Mouse (Mus musculus) hindbrain, embryonic 13.5 days (tissue): ENCODE data around the gene Zfp804a. TPM values are rescaled to one million over a fixed set of nuclear protein-coding genes. Genes with fewer than 3 reads are reported as not detected.

ENCODE experiments used
- ATAC-seq: fragments of 200-750 bp; cut with Nextera tagmentation; 2 replicates; pipeline ENCODE4 v1.8.0; 2017; ENCODE audit warnings: moderate TSS enrichment; ENCODE audit not compliant: low FRiP score
- H3K27ac ChIP-seq: fragments of 300-500 bp; sonication (generic); 2 replicates; pipeline ENCODE4 v1.5.1; 2015; ENCODE audit warnings: inconsistent platforms, mild to moderate bottlenecking, moderate library complexity
- H3K27me3 ChIP-seq: fragments of 300-500 bp; sonication (generic); 2 replicates; pipeline ENCODE4 v1.6.1; 2015; ENCODE audit warnings: mild to moderate bottlenecking, inconsistent platforms
- H3K36me3 ChIP-seq: fragments of 300-500 bp; sonication (generic); 2 replicates; pipeline ENCODE4 v1.6.1; 2015; ENCODE audit warnings: mild to moderate bottlenecking, inconsistent platforms
- H3K4me1 ChIP-seq: fragments of 300-500 bp; sonication (generic); replicated peaks from 2 replicates; pipeline ENCODE4 v1.6.1; 2015; ENCODE audit warnings: inconsistent platforms
- H3K4me2 ChIP-seq: fragments of 300-500 bp; sonication (generic); 2 replicates; pipeline ENCODE4 v1.6.1; 2015; ENCODE audit warnings: inconsistent platforms, mild to moderate bottlenecking, moderate library complexity
- H3K4me3 ChIP-seq: fragments of 300-500 bp; sonication (generic); 2 replicates; pipeline ENCODE4 v1.5.1; 2015; ENCODE audit warnings: mild to moderate bottlenecking, inconsistent platforms
- H3K9ac ChIP-seq: fragments of 300-500 bp; sonication (generic); 2 replicates; pipeline ENCODE4 v1.6.1; 2015; ENCODE audit warnings: mild to moderate bottlenecking, inconsistent platforms
- H3K9me3 ChIP-seq: fragments of 300-500 bp; sonication (generic); 2 replicates; pipeline ENCODE4 v1.6.1; 2016; ENCODE audit warnings: inconsistent platforms
- WGBS: fragments of 180-500 bp; shearing (Covaris S2); methylation state at CpG from one replicate; pipeline ENCODE4 v1.1.7; 2015; 5-methylcytosine and 5-hydroxymethylcytosine counted together
- polyA plus RNA-seq: library from polyadenylated mRNA; unstranded; fragments of >200 nt; fragmentation: Nextera tagmentation; extraction: Ambion mirVana; gene quantifications from 2 replicates; pipeline ENCODE4 v1.2.1, GENCODE M21; 2015

The Zfp804a gene
- 11.4 and 11.9 TPM in 2 replicates for polyA plus RNA-seq

- peaks cover 17% of the 10 kb centered on the region for H3K4me1 ChIP-seq
- WGBS, result under 1% methylated on average over 69 of the region's 82 CpGs
- H3K36me3 ChIP-seq, result no peaks in the 10 kb centered on the region
- peak within 1 kb of the TSS; percentile 90 for H3K9ac ChIP-seq
- H3K4me3 ChIP-seq, result peak within 1 kb of the TSS; percentile 82
- ATAC-seq, result peak; percentile 98
- H3K27ac ChIP-seq, result peak within 1 kb of the TSS; percentile 96
- no peaks in the 10 kb centered on the region for H3K27me3 ChIP-seq
- H3K4me2 ChIP-seq, result peak within 1 kb of the TSS; percentile 73
- H3K9me3 ChIP-seq, result no peaks in the 10 kb centered on the region
Measured at GRCm38 (mm10) chr2:82053185-82053891, at the start of gene Zfp804a. Gene Zfp804a, plus strand, starts transcription at chr2:82053222.

- peak overlapping the region; percentile 82 for H3K4me3 ChIP-seq
- H3K27ac ChIP-seq, result no peak overlapping the region
- no peaks in the 10 kb centered on the region for H3K36me3 ChIP-seq
- no peak for ATAC-seq
- no peaks in the 10 kb centered on the region for H3K9me3 ChIP-seq
- H3K9ac ChIP-seq, result no peak overlapping the region
- peaks cover 17% of the 10 kb centered on the region for H3K4me1 ChIP-seq
- WGBS, result 70% methylated on average over 4 of the region's 4 CpGs
- peak overlapping the region; percentile 73 for H3K4me2 ChIP-seq
- H3K27me3 ChIP-seq, result no peaks in the 10 kb centered on the region
Measured at GRCm38 (mm10) chr2:82051635-82052034, 1.4 kb upstream of the Zfp804a start.

GRCm38 (mm10) chr2:82052338-82053184 lies 461 bp upstream of the Zfp804a start:
- H3K9ac ChIP-seq, result peak overlapping the region; percentile 90
- H3K4me3 ChIP-seq, result peak overlapping the region; percentile 82
- ATAC-seq, result peak; percentile 82
- H3K4me2 ChIP-seq, result peak overlapping the region; percentile 73
- H3K27me3 ChIP-seq, result no peaks in the 10 kb centered on the region
- no peaks in the 10 kb centered on the region for H3K9me3 ChIP-seq
- H3K4me1 ChIP-seq, result peaks cover 17% of the 10 kb centered on the region
- 3% methylated on average over 34 of the region's 34 CpGs for WGBS
- peak overlapping the region; percentile 96 for H3K27ac ChIP-seq
- H3K36me3 ChIP-seq, result no peaks in the 10 kb centered on the region

GRCm38 (mm10) chr2:82054446-82054845 lies 1.4 kb downstream of the Zfp804a start:
- H3K9ac ChIP-seq, result peak overlapping the region; percentile 90
- H3K4me3 ChIP-seq, result peak overlapping the region; percentile 82
- WGBS, result 52% methylated on average over 4 of the region's 4 CpGs
- no peaks in the 10 kb centered on the region for H3K36me3 ChIP-seq
- peak overlapping the region; percentile 96; the same call in 1 of the 2 replicates for H3K27ac ChIP-seq
- H3K4me2 ChIP-seq, result peak overlapping the region; percentile 73
- no peak for ATAC-seq
- H3K27me3 ChIP-seq, result no peaks in the 10 kb centered on the region
- H3K4me1 ChIP-seq, result peaks cover 17% of the 10 kb centered on the region
- no peaks in the 10 kb centered on the region for H3K9me3 ChIP-seq

GRCm38 (mm10) chr2:82064671-82065070 lies 11.6 kb downstream of the Zfp804a start:
- 33% methylated on average over 5 of the region's 5 CpGs for WGBS
- H3K4me2 ChIP-seq, result no peak overlapping the region

GRCm38 (mm10) chr2:82067912-82068311 lies 14.9 kb downstream of the Zfp804a start:
- Histone ChIP-seq H3K9me3 (no peaks in the 10 kb centered on the region), H3K36me3 (no peaks in the 10 kb centered on the region), H3K4me1 (no peaks in the 10 kb centered on the region), H3K4me2 (no peak overlapping the region), H3K9ac (no peak overlapping the region), H3K27ac (no peak overlapping the region), H3K27me3 (no peaks in the 10 kb centered on the region), H3K4me3 (no peak overlapping the region)
- 91% methylated on average over 1 of the region's 1 CpGs for WGBS
- ATAC-seq, result no peak

More at GRCm38 (mm10) chr2:82064671-82065070, 11.6 kb downstream of the Zfp804a start:
- no peaks in the 10 kb centered on the region for H3K27me3 ChIP-seq
- no peak overlapping the region for H3K27ac ChIP-seq
- H3K4me1 ChIP-seq, result no peaks in the 10 kb centered on the region
- no peak overlapping the region for H3K4me3 ChIP-seq
- no peaks in the 10 kb centered on the region for H3K9me3 ChIP-seq
- no peak overlapping the region for H3K9ac ChIP-seq
- no peaks in the 10 kb centered on the region for H3K36me3 ChIP-seq
- ATAC-seq, result no peak

GRCm38 (mm10) chr2:82069172-82069571 lies 16.1 kb downstream of the Zfp804a start:
- no peaks in the 10 kb centered on the region for H3K36me3 ChIP-seq
- no peak overlapping the region for H3K4me3 ChIP-seq
- 42% methylated on average over 1 of the region's 1 CpGs for WGBS
- H3K9me3 ChIP-seq, result no peaks in the 10 kb centered on the region
- H3K27ac ChIP-seq, result no peak overlapping the region
- H3K27me3 ChIP-seq, result no peaks in the 10 kb centered on the region
- H3K9ac ChIP-seq, result no peak overlapping the region
- ATAC-seq, result no peak
- no peak overlapping the region for H3K4me2 ChIP-seq
- H3K4me1 ChIP-seq, result no peaks in the 10 kb centered on the region

- 91% methylated on average over 3 of the region's 3 CpGs for WGBS
- H3K36me3 ChIP-seq, result no peaks in the 10 kb centered on the region
- H3K27ac ChIP-seq, result no peak overlapping the region
- ATAC-seq, result no peak
- no peaks in the 10 kb centered on the region for H3K27me3 ChIP-seq
- H3K4me1 ChIP-seq, result no peaks in the 10 kb centered on the region
- H3K4me3 ChIP-seq, result no peak overlapping the region
- H3K9me3 ChIP-seq, result no peaks in the 10 kb centered on the region
- no peak overlapping the region for H3K4me2 ChIP-seq
- H3K9ac ChIP-seq, result no peak overlapping the region
Measured at GRCm38 (mm10) chr2:82076883-82077282, 23.9 kb downstream of the Zfp804a start.

- Histone ChIP-seq H3K27ac (no peak overlapping the region), H3K9ac (no peak overlapping the region), H3K27me3 (no peaks in the 10 kb centered on the region), H3K4me2 (no peak overlapping the region), H3K9me3 (no peaks in the 10 kb centered on the region), H3K4me3 (no peak overlapping the region), H3K4me1 (no peaks in the 10 kb centered on the region), H3K36me3 (no peaks in the 10 kb centered on the region)
- ATAC-seq, result no peak
- WGBS, result 87% methylated on average over 6 of the region's 6 CpGs
Measured at GRCm38 (mm10) chr2:82078287-82078994, 25.4 kb downstream of the Zfp804a start.

- no peak for ATAC-seq
- no peaks in the 10 kb centered on the region for H3K27me3 ChIP-seq
- H3K4me2 ChIP-seq, result no peak overlapping the region
- no peaks in the 10 kb centered on the region for H3K36me3 ChIP-seq
- no peak overlapping the region for H3K27ac ChIP-seq
- no peaks in the 10 kb centered on the region for H3K4me1 ChIP-seq
- WGBS, result 70% methylated on average over 4 of the region's 4 CpGs
- H3K9ac ChIP-seq, result no peak overlapping the region
- H3K9me3 ChIP-seq, result no peaks in the 10 kb centered on the region
- H3K4me3 ChIP-seq, result no peak overlapping the region
Measured at GRCm38 (mm10) chr2:82080678-82081077, 27.7 kb downstream of the Zfp804a start.

GRCm38 (mm10) chr2:82113148-82113547 lies 60.1 kb downstream of the Zfp804a start:
- H3K4me1 ChIP-seq, result no peaks in the 10 kb centered on the region
- 86% methylated on average over 1 of the region's 1 CpGs for WGBS
- H3K36me3 ChIP-seq, result no peaks in the 10 kb centered on the region
- no peaks in the 10 kb centered on the region for H3K9me3 ChIP-seq
- H3K27ac ChIP-seq, result no peak overlapping the region
- no peak overlapping the region for H3K4me3 ChIP-seq
- ATAC-seq, result no peak
- no peak overlapping the region for H3K9ac ChIP-seq
- no peaks in the 10 kb centered on the region for H3K27me3 ChIP-seq
- no peak overlapping the region for H3K4me2 ChIP-seq

- no peak for ATAC-seq
- Histone ChIP-seq H3K36me3 (no peaks in the 10 kb centered on the region), H3K4me3 (no peak overlapping the region), H3K27me3 (no peaks in the 10 kb centered on the region), H3K9ac (no peak overlapping the region), H3K27ac (no peak overlapping the region), H3K4me1 (no peaks in the 10 kb centered on the region), H3K9me3 (no peaks in the 10 kb centered on the region), H3K4me2 (no peak overlapping the region)
- WGBS, result 84% methylated on average over 2 of the region's 2 CpGs
Measured at GRCm38 (mm10) chr2:82113650-82114049, 60.6 kb downstream of the Zfp804a start.
